Mouse (Mus musculus) limb, embryonic 14.5 days (tissue): ENCODE data around the gene Ube2q2. TPM values are rescaled to one million over a fixed set of nuclear protein-coding genes. Genes with fewer than 3 reads are reported as not detected.
"Not testable (repeated sequence)": the region's sequence is repeated elsewhere in the genome, so short reads cannot be mapped to it uniquely, and the experiment has no call there.

Source experiments
- ATAC-seq: fragments of 200-750 bp; cut with Nextera tagmentation; 2 replicates; pipeline ENCODE4 v1.8.0; 2017; ENCODE audit warnings: low read depth, moderate number of reproducible peaks, moderate TSS enrichment; ENCODE audit not compliant: low FRiP score
- DNase-seq: peaks from one replicate; pipeline ENCODE4 v3.0.0-alpha.2; 2015; ENCODE audit warnings: low spot score
- H3K27ac ChIP-seq: fragments of 300-500 bp; sonication (generic); replicated peaks from 2 replicates; pipeline ENCODE4 v1.5.1; 2014; ENCODE audit warnings: low read depth, mild to moderate bottlenecking, low read length, moderate library complexity, mixed read lengths
- H3K27me3 ChIP-seq: fragments of 300-500 bp; sonication (generic); 2 replicates; pipeline ENCODE4 v1.6.1; 2014; ENCODE audit warnings: low read length, mixed read lengths; ENCODE audit not compliant: control insufficient read depth, insufficient read depth
- H3K36me3 ChIP-seq: fragments of 300-500 bp; sonication (generic); 2 replicates; pipeline ENCODE4 v1.6.1; 2014; ENCODE audit warnings: mild to moderate bottlenecking, low read length, moderate library complexity, mixed read lengths; ENCODE audit not compliant: control insufficient read depth, insufficient read depth
- H3K4me1 ChIP-seq: fragments of 300-500 bp; sonication (generic); 2 replicates; pipeline ENCODE4 v1.6.1; 2014; ENCODE audit warnings: antibody characterized with exemption, low read length, mixed read lengths; ENCODE audit not compliant: control insufficient read depth, insufficient read depth
- H3K4me2 ChIP-seq: fragments of 300-500 bp; sonication (generic); replicated peaks from 2 replicates; pipeline ENCODE4 v1.6.1; 2014; ENCODE audit warnings: low read depth, mild to moderate bottlenecking, low read length, moderate library complexity; ENCODE audit not compliant: severe bottlenecking
- H3K4me3 ChIP-seq: fragments of 300-500 bp; sonication (generic); replicated peaks from 2 replicates; pipeline ENCODE4 v1.5.1; 2014; ENCODE audit warnings: low read length
- H3K9ac ChIP-seq: fragments of 300-500 bp; sonication (generic); 2 replicates; pipeline ENCODE4 v1.6.1; 2014; ENCODE audit warnings: mild to moderate bottlenecking, low read depth, low read length, moderate library complexity; ENCODE audit not compliant: severe bottlenecking
- H3K9me3 ChIP-seq: fragments of 300-500 bp; sonication (generic); 2 replicates; pipeline ENCODE4 v1.6.1; 2016; ENCODE audit warnings: low read length; ENCODE audit not compliant: control insufficient read depth
- POLR2A ChIP-seq: fragments of 200-500 bp; IDR thresholded peaks from 2 replicates; pipeline ENCODE4 v1.8.0; 2012; ENCODE audit warnings: inconsistent platforms, mild to moderate bottlenecking, moderate library complexity, borderline replicate concordance; ENCODE audit not compliant: insufficient read depth, insufficient read length; ENCODE audit errors: extremely low read depth
- WGBS: fragments of 180-500 bp; shearing (Covaris S2); extraction: QIAGEN DNeasy Blood & Tissue Kit; methylation state at CpG from one replicate; pipeline ENCODE4 v1.1.7; 2014; 5-methylcytosine and 5-hydroxymethylcytosine counted together
- polyA plus RNA-seq, 2 experiments: library from polyadenylated mRNA; depleted of rRNA in 1 of 2; stranded (reverse) in 1 of 2; unstranded in 1 of 2; fragments of >200 nt; fragmentation: Nextera tagmentation in 1 of 2; extraction: Ambion mirVana in 1 of 2; gene quantifications; 2 replicates each; pipeline versions ENCODE4 v1.2.1 to v1.2.3; 2012 to 2014

Gene Ube2q2
- polyA plus RNA-seq, 2 experiments = 19.8 to 40.6 TPM

GRCm38 (mm10) chr9:55231544-55231943 lies 82.9 kb downstream of the Ube2q2 start:
- H3K4me1 ChIP-seq = no peaks in the 10 kb centered on the region
- DNase-seq (no peak), ATAC-seq (no peak)
- no peaks in the 10 kb centered on the region for H3K27me3 ChIP-seq
- H3K4me3 ChIP-seq = no peak overlapping the region
- H3K9ac ChIP-seq = no peak overlapping the region
- H3K9me3 ChIP-seq = no peaks in the 10 kb centered on the region
- no peak for TF ChIP-seq POLR2A
- H3K4me2 ChIP-seq = no peak overlapping the region
- no peak overlapping the region for H3K27ac ChIP-seq
- 58% methylated on average over 6 of the region's 6 CpGs for WGBS
- no peaks in the 10 kb centered on the region for H3K36me3 ChIP-seq

- no peak for TF ChIP-seq POLR2A
- Histone ChIP-seq H3K27me3 (no peaks in the 10 kb centered on the region), H3K4me1 (no peaks in the 10 kb centered on the region), H3K9me3 (no peaks in the 10 kb centered on the region), H3K36me3 (no peaks in the 10 kb centered on the region), H3K27ac (no peak overlapping the region), H3K4me3 (no peak overlapping the region), H3K9ac (no peak overlapping the region), H3K4me2 (no peak overlapping the region)
- 91% methylated on average over 5 of the region's 5 CpGs for WGBS
- DNase-seq (no peak), ATAC-seq (no peak)
Measured at GRCm38 (mm10) chr9:55232110-55232509, 83.5 kb downstream of the Ube2q2 start.

GRCm38 (mm10) chr9:55232586-55232985 lies 83.9 kb downstream of the Ube2q2 start:
- Histone ChIP-seq H3K9me3 (no peaks in the 10 kb centered on the region), H3K36me3 (no peaks in the 10 kb centered on the region), H3K9ac (no peak overlapping the region), H3K27me3 (no peaks in the 10 kb centered on the region), H3K4me1 (no peaks in the 10 kb centered on the region), H3K4me2 (no peak overlapping the region), H3K4me3 (no peak overlapping the region), H3K27ac (no peak overlapping the region)
- DNase-seq (no peak), ATAC-seq (no peak)
- 89% methylated on average over 7 of the region's 7 CpGs for WGBS
- TF ChIP-seq POLR2A = no peak

- 63% methylated on average over 11 of the region's 11 CpGs for WGBS
- not testable (repeated sequence) for H3K27ac ChIP-seq, ATAC-seq, H3K36me3 ChIP-seq, H3K9ac ChIP-seq, H3K9me3 ChIP-seq, H3K4me1 ChIP-seq, H3K27me3 ChIP-seq, H3K4me2 ChIP-seq, H3K4me3 ChIP-seq, DNase-seq
Measured at GRCm38 (mm10) chr9:55233076-55233475, 84.4 kb downstream of the Ube2q2 start.

GRCm38 (mm10) chr9:55236235-55237165 lies 87.8 kb downstream of the Ube2q2 start:
- DNase-seq = no peak
- Histone ChIP-seq H3K36me3 (no peaks in the 10 kb centered on the region), H3K4me1 (no peaks in the 10 kb centered on the region), H3K9ac (no peak overlapping the region), H3K27ac (no peak overlapping the region), H3K27me3 (no peaks in the 10 kb centered on the region), H3K4me2 (no peak overlapping the region), H3K9me3 (no peaks in the 10 kb centered on the region), H3K4me3 (no peak overlapping the region)
- WGBS = 66% methylated on average over 13 of the region's 13 CpGs
- TF ChIP-seq POLR2A = no peak
- ATAC-seq = no peak

GRCm38 (mm10) chr9:55240852-55241251 lies 92.2 kb downstream of the Ube2q2 start:
- ATAC-seq (no peak), DNase-seq (no peak)
- no peak for TF ChIP-seq POLR2A
- Histone ChIP-seq H3K27me3 (no peaks in the 10 kb centered on the region), H3K9ac (no peak overlapping the region), H3K4me2 (no peak overlapping the region), H3K4me1 (no peaks in the 10 kb centered on the region), H3K27ac (no peak overlapping the region), H3K9me3 (no peaks in the 10 kb centered on the region), H3K4me3 (no peak overlapping the region), H3K36me3 (no peaks in the 10 kb centered on the region)
- WGBS = 83% methylated on average over 5 of the region's 5 CpGs
